ENCODE assay signal across 8 mouse cellular contexts in genomic region chr2:30720291-30720690, GRCm38 (mm10).
DNase-seq lines count a peak whose midpoint lies in the region; ATAC-seq and TF ChIP-seq lines count a peak whose summit lies in the region.

No protein-coding gene starts in this region.

- intact Hi-C loops in gastrocnemius, adult 2 months (cut with DNase I) = loop anchor here (5.0 kb wide), 1 partner anchor 47 kb away; no protein-coding TSS in a partner anchor

- peak overlapping the region; percentile 96 for H3K27ac ChIP-seq in gastrocnemius, adult 2 months
- peak overlapping the region; percentile 81 to 98 for H3K27ac ChIP-seq in heart, embryonic 14.5 days (replicated peaks in 1 of 2; ENCODE audit: control insufficient read depth in 1 of 2, insufficient read depth in 1 of 2, low read depth in 2 of 2, low read length in 2 of 2)
- H3K27ac ChIP-seq in liver, embryonic 15.5 days (replicated peaks) = 0 out of 2 replicates have a peak overlapping the region, but pooled peaks have one; percentile 74

- H3K36me3 ChIP-seq in E14TG2a.4 (ENCODE audit: insufficient read depth, low read length) = no peaks in the 10 kb centered on the region
- no peaks in the 10 kb centered on the region for H3K36me3 ChIP-seq in heart, embryonic 14.5 days (ENCODE audit: control insufficient read depth, insufficient read depth, low read length)
- no peaks in the 10 kb centered on the region for H3K36me3 ChIP-seq in liver, embryonic 15.5 days (replicated peaks)

- WGBS in heart, embryonic 14.5 days = 56% methylated on average over 5 of the region's 5 CpGs
- 67% methylated on average over 5 of the region's 5 CpGs for WGBS in liver, embryonic 15.5 days (ENCODE audit: insufficient replicate concordance)

- peak overlapping the region; percentile 70 for H3K4me2 ChIP-seq in heart, embryonic 14.5 days (ENCODE audit: low read length)
- H3K4me2 ChIP-seq in liver, embryonic 15.5 days = no peak overlapping the region

- H3K4me1 ChIP-seq in E14TG2a.4 (replicated peaks; ENCODE audit: low read depth, low read length) = peaks cover 90% of the 10 kb centered on the region
- H3K4me1 ChIP-seq in heart, embryonic 14.5 days (ENCODE audit: control insufficient read depth in 2 of 2, insufficient read depth in 2 of 2, low read length in 2 of 2) = peaks cover 70 to 89% of the 10 kb centered on the region in 2 experiments
- H3K4me1 ChIP-seq in liver, embryonic 15.5 days (replicated peaks) = peaks cover 44% of the 10 kb centered on the region

- peak overlapping the region; percentile 74 for H3K4me3 ChIP-seq in gastrocnemius, adult 2 months
- peak overlapping the region; percentile 37; the same call in 1 of the 2 replicates for H3K4me3 ChIP-seq in E14TG2a.4 (replicated peaks; ENCODE audit: low read length)
- peak overlapping the region in 1 of 2 experiments; percentile 20; a peak in 1 of 4 replicates for H3K4me3 ChIP-seq in heart, embryonic 14.5 days (ENCODE audit: control insufficient read depth in 1 of 2, insufficient read depth in 1 of 2, low read depth in 1 of 2, low read length in 2 of 2)
- no peak overlapping the region for H3K4me3 ChIP-seq in liver, embryonic 15.5 days (replicated peaks)

- H3K27me3 ChIP-seq in E14TG2a.4 (ENCODE audit: insufficient read depth, low read length) = peaks cover 68% of the 10 kb centered on the region
- H3K27me3 ChIP-seq in heart, embryonic 14.5 days (ENCODE audit: control insufficient read depth, insufficient read depth, low read length) = no peaks in the 10 kb centered on the region
- peaks cover 61% of the 10 kb centered on the region for H3K27me3 ChIP-seq in liver, embryonic 15.5 days

- H3K9me3 ChIP-seq in E14TG2a.4 (ENCODE audit: low read length) = no peaks in the 10 kb centered on the region
- H3K9me3 ChIP-seq in heart, embryonic 14.5 days (ENCODE audit: control insufficient read depth, low read length) = no peaks in the 10 kb centered on the region
- no peaks in the 10 kb centered on the region for H3K9me3 ChIP-seq in liver, embryonic 15.5 days (replicated peaks)

- H3K9ac ChIP-seq in heart, embryonic 14.5 days (ENCODE audit: low read length) = peak overlapping the region; percentile 76
- no peak overlapping the region for H3K9ac ChIP-seq in liver, embryonic 15.5 days

- DNase-seq in gastrocnemius, adult 2 months = peak; percentile 19
- no peak for DNase-seq in gastrocnemius, adult 8-10 months (ENCODE audit: low spot score in 2 of 2)
- no peak for DNase-seq in thymus, postnatal 4 days
- no peak for DNase-seq in adrenal gland, adult 2 months
- DNase-seq in testis, postnatal 10 days (ENCODE audit: low spot score) = no peak

- ATAC-seq in heart, embryonic 14.5 days (ENCODE audit: insufficient number of reproducible peaks, insufficient read depth, low FRiP score, low read depth) = no peak
- no peak for ATAC-seq in liver, embryonic 15.5 days (ENCODE audit: insufficient read depth)

- TF ChIP-seq CTCF in gastrocnemius, adult 2 months (IDR thresholded peaks at IDR 0.05) = no peak
- no peak for TF ChIP-seq CTCF in E14TG2a.4 (conservative IDR thresholded peaks at IDR 0.05; ENCODE audit: low read length)
